Comparison of ENCODE assay signal across 16 mouse cellular contexts in the genomic region with DNA sequence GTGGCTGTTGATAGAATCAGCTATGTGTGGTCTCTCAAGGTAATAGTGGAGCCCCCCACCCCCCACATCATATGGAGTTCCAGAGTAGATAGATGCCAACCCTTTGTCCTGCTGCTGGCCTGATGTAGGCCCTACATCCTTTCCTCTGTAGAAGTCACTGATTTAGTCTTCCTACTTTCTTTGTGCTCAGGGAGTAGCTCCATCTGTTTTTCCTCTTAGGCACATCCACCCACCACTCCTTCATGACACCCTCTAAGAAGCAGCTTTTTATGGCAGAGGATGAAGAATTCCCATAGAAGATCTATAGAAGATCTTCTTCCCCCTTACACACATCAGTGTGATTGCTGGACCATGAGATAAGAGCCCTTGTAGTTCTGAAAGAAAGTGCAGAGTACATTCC. TPM values are rescaled to one million over a fixed set of nuclear protein-coding genes. Genes with fewer than 3 reads are reported as not detected.
DNase-seq lines count a peak whose midpoint lies in the region.
"Had no signal": no experiment of that assay in that cellular context is flagged by ENCODE, and none has a peak within 500 bp of the region (broad histone marks: within the 10 kb centered on the region; RNA-seq: fewer than 3 reads in every experiment).

No protein-coding gene starts in this region.

- DNase-seq in frontal cortex, adult 2 months (ENCODE audit: extremely low spot score in 1 of 2, low spot score in 1 of 2): peak; percentile 19 to 27
- no peak for DNase-seq in frontal cortex, postnatal 10 days (ENCODE audit: low spot score in 2 of 2)
- DNase-seq in layer of hippocampus, adult 9-11 months: peak; percentile 9
- no peak for DNase-seq in layer of hippocampus, adult 9-10 months (ENCODE audit: low spot score)
- DNase-seq in right cerebral cortex, adult 18-20 months: peak; percentile 46
- DNase-seq in right cerebral cortex, postnatal 25 days: no peak
- DNase-seq in telencephalon, adult 2 months (ENCODE audit: low read depth, low spot score): peak; percentile 57
- DNase-seq: adrenal gland, postnatal 14 days; B cell, adult 2 months; cerebellum, adult 11-12 months; cerebellum, adult 8-10 months; cerebellum, postnatal 10 days; cerebellum, postnatal 36 days; embryo, embryonic 11 days; gastrocnemius, postnatal 25 days had no signal

RNA-seq across cellular contexts. Expression of gene Eepd1, which starts 39.3 kb away (rescaled TPM):
- polyA plus RNA-seq in frontal cortex, adult 2 months (2012; rRNA removed): 21.1 and 22.8 TPM in 2 replicates
- polyA plus RNA-seq: G1E had no signal

Comparison
In these comparisons a context has a peak if more than half of its experiments do, and no peak if none do; other contexts are left out.
1. DNase-seq: peak in frontal cortex, adult 2 months (2 of 2), layer of hippocampus, adult 9-11 months (single experiment), right cerebral cortex, adult 18-20 months (single experiment) and telencephalon, adult 2 months (single experiment); none in frontal cortex, postnatal 10 days (0 of 2), layer of hippocampus, adult 9-10 months (single experiment) and right cerebral cortex, postnatal 25 days (single experiment).